In the genomic region with DNA sequence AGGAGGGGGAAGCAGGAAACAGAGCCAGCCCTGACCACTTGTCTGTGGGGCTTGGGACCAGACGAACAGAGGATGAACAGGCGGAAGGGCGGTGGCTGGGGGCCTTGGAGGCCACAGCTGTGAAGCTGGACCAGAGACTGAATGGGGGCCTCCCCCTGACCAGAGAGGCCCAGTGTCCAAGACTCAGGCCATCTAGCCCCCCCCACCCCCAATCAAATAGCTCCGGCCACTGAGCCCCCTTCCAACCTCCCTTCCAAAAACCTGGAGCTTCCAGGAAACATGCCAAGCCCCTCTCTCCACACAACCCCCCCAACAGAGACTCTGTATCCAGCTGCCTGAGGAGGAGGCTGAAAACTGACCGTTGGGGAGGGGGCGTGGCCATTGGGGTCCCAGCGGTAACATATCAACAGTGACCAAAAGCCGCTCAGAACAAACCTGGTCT, we compare ENCODE assay signal across 11 mouse cellular contexts. TPM values are rescaled to one million over a fixed set of nuclear protein-coding genes. Genes with fewer than 3 reads are reported as not detected.
DNase-seq lines count a peak whose midpoint lies in the region; ATAC-seq lines count a peak whose summit lies in the region.
"Had no signal": no experiment of that assay in that cellular context is flagged by ENCODE, and none has a peak within 500 bp of the region (broad histone marks: within the 10 kb centered on the region; RNA-seq: fewer than 3 reads in every experiment).

No protein-coding gene starts in this region.

- peaks cover 73% of the 10 kb centered on the region for H3K4me1 ChIP-seq in forebrain, embryonic 13.5 days
- H3K4me1 ChIP-seq in intestine, embryonic 15.5 days (replicated peaks): peaks cover 32% of the 10 kb centered on the region
- H3K4me1 ChIP-seq in neural tube, embryonic 15.5 days: peaks cover 52% of the 10 kb centered on the region

- H3K27me3 ChIP-seq in forebrain, embryonic 13.5 days: no peaks in the 10 kb centered on the region
- H3K27me3 ChIP-seq in intestine, embryonic 15.5 days (replicated peaks): no peaks in the 10 kb centered on the region
- no peaks in the 10 kb centered on the region for H3K27me3 ChIP-seq in neural tube, embryonic 15.5 days (replicated peaks)

- no peak for ATAC-seq in forebrain, embryonic 13.5 days
- ATAC-seq in intestine, embryonic 15.5 days: 0 out of 2 replicates have a peak, but pooled peaks have one; percentile 22
- ATAC-seq in neural tube, embryonic 15.5 days (ENCODE audit: low FRiP score): peak; percentile 13; the same call in 1 of the 2 replicates
- ATAC-seq: liver, embryonic 12.5 days had no signal

- 9% methylated on average over 8 of the region's 8 CpGs for WGBS in forebrain, embryonic 13.5 days
- WGBS in intestine, embryonic 15.5 days: 39% methylated on average over 8 of the region's 8 CpGs
- WGBS in neural tube, embryonic 15.5 days: 31% methylated on average over 8 of the region's 8 CpGs

- H3K9ac ChIP-seq in forebrain, embryonic 13.5 days: peak overlapping the region; percentile 52
- no peak overlapping the region for H3K9ac ChIP-seq in intestine, embryonic 15.5 days
- 0 out of 2 replicates have a peak overlapping the region, but pooled peaks have one; percentile 14 for H3K9ac ChIP-seq in neural tube, embryonic 15.5 days (replicated peaks)
- H3K9ac ChIP-seq: liver, embryonic 12.5 days had no signal

- peak overlapping the region; percentile 45 for H3K4me2 ChIP-seq in forebrain, embryonic 13.5 days
- no peak overlapping the region for H3K4me2 ChIP-seq in intestine, embryonic 15.5 days (replicated peaks)
- H3K4me2 ChIP-seq in neural tube, embryonic 15.5 days: no peak overlapping the region
- H3K4me2 ChIP-seq: liver, embryonic 12.5 days had no signal

- peak; percentile 35 for DNase-seq in kidney, postnatal 10 days
- DNase-seq in kidney, postnatal 25 days: no peak
- DNase-seq in B cell, adult 2 months: no peak
- DNase-seq in Muller cell, postnatal 12 days (ENCODE audit: inconsistent ontology term): no peak
- DNase-seq: adrenal gland, adult 8-10 months; cerebellum, postnatal 36 days; thymus, postnatal 4 days had no signal

- 0 out of 2 replicates have a peak overlapping the region, but pooled peaks have one; percentile 0 for H3K4me3 ChIP-seq in forebrain, embryonic 13.5 days
- H3K4me3 ChIP-seq in intestine, embryonic 15.5 days (replicated peaks): no peak overlapping the region
- H3K4me3 ChIP-seq in neural tube, embryonic 15.5 days (replicated peaks): no peak overlapping the region
- H3K4me3 ChIP-seq: liver, embryonic 12.5 days had no signal

- peaks cover 34% of the 10 kb centered on the region for H3K36me3 ChIP-seq in forebrain, embryonic 13.5 days (ENCODE audit: poor library complexity, severe bottlenecking)
- no peaks in the 10 kb centered on the region for H3K36me3 ChIP-seq in intestine, embryonic 15.5 days
- peaks cover 5% of the 10 kb centered on the region; the same call in 1 of the 2 replicates for H3K36me3 ChIP-seq in neural tube, embryonic 15.5 days
- H3K36me3 ChIP-seq: liver, embryonic 12.5 days had no signal

- no peaks in the 10 kb centered on the region for H3K9me3 ChIP-seq in forebrain, embryonic 13.5 days (replicated peaks)
- no peaks in the 10 kb centered on the region for H3K9me3 ChIP-seq in intestine, embryonic 15.5 days
- no peaks in the 10 kb centered on the region for H3K9me3 ChIP-seq in neural tube, embryonic 15.5 days (replicated peaks)
- H3K9me3 ChIP-seq: liver, embryonic 12.5 days had no signal

- H3K27ac ChIP-seq in forebrain, embryonic 13.5 days: peak overlapping the region; percentile 91
- H3K27ac ChIP-seq in intestine, embryonic 15.5 days: no peak overlapping the region
- H3K27ac ChIP-seq in neural tube, embryonic 15.5 days (replicated peaks): no peak overlapping the region
- H3K27ac ChIP-seq: liver, embryonic 12.5 days had no signal

RNA-seq across cellular contexts. Expression of a gene that starts 24.3 kb away (rescaled TPM):
- 21.1 and 21.8 TPM in 2 replicates for polyA plus RNA-seq in forebrain, embryonic 13.5 days (2015; fragmentation: Nextera tagmentation; extraction: Ambion mirVana)
- 5.1 and 6.4 TPM in 2 replicates for polyA plus RNA-seq in intestine, embryonic 15.5 days (2015; fragmentation: Nextera tagmentation; extraction: Ambion mirVana)
- polyA plus RNA-seq in neural tube, embryonic 15.5 days (2015; fragmentation: Nextera tagmentation; extraction: Ambion mirVana): 23.1 and 27.2 TPM in 2 replicates

RNA-seq across cellular contexts. Expression of a gene that starts 27.2 kb away (rescaled TPM):
- polyA plus RNA-seq in forebrain, embryonic 13.5 days (2015; fragmentation: Nextera tagmentation; extraction: Ambion mirVana): 28.1 and 30.7 TPM in 2 replicates
- polyA plus RNA-seq in intestine, embryonic 15.5 days (2015; fragmentation: Nextera tagmentation; extraction: Ambion mirVana): 127 and 129 TPM in 2 replicates
- 52.6 and 56.6 TPM in 2 replicates for polyA plus RNA-seq in neural tube, embryonic 15.5 days (2015; fragmentation: Nextera tagmentation; extraction: Ambion mirVana)

RNA-seq across cellular contexts. Expression of a gene that starts 32.4 kb away (rescaled TPM):
- polyA plus RNA-seq in forebrain, embryonic 13.5 days (2015; fragmentation: Nextera tagmentation; extraction: Ambion mirVana): 47.8 and 50.6 TPM in 2 replicates
- 10.8 and 11.2 TPM in 2 replicates for polyA plus RNA-seq in intestine, embryonic 15.5 days (2015; fragmentation: Nextera tagmentation; extraction: Ambion mirVana)
- polyA plus RNA-seq in neural tube, embryonic 15.5 days (2015; fragmentation: Nextera tagmentation; extraction: Ambion mirVana): 89.8 and 111 TPM in 2 replicates

RNA-seq across cellular contexts. Expression of a gene that starts 40.8 kb away (rescaled TPM):
- polyA plus RNA-seq in forebrain, embryonic 13.5 days (2015; fragmentation: Nextera tagmentation; extraction: Ambion mirVana): 80.7 and 83.8 TPM in 2 replicates
- polyA plus RNA-seq in intestine, embryonic 15.5 days (2015; fragmentation: Nextera tagmentation; extraction: Ambion mirVana): 58.8 and 65.0 TPM in 2 replicates
- 59.3 and 61.1 TPM in 2 replicates for polyA plus RNA-seq in neural tube, embryonic 15.5 days (2015; fragmentation: Nextera tagmentation; extraction: Ambion mirVana)

RNA-seq across cellular contexts. Expression of a gene that starts 50.4 kb away (rescaled TPM):
- polyA plus RNA-seq in forebrain, embryonic 13.5 days (2015; fragmentation: Nextera tagmentation; extraction: Ambion mirVana): 259 and 262 TPM in 2 replicates
- polyA plus RNA-seq in intestine, embryonic 15.5 days (2015; fragmentation: Nextera tagmentation; extraction: Ambion mirVana): 122 and 131 TPM in 2 replicates
- polyA plus RNA-seq in neural tube, embryonic 15.5 days (2015; fragmentation: Nextera tagmentation; extraction: Ambion mirVana): 271 and 320 TPM in 2 replicates
